Mouse (Mus musculus): ENCODE data around the gene Hoxa2. TPM values are rescaled to one million over a fixed set of nuclear protein-coding genes. Genes with fewer than 3 reads are reported as not detected.

Gene Hoxa2
- total and polyA plus RNA-seq, 3 experiments = not detected

DNA sequence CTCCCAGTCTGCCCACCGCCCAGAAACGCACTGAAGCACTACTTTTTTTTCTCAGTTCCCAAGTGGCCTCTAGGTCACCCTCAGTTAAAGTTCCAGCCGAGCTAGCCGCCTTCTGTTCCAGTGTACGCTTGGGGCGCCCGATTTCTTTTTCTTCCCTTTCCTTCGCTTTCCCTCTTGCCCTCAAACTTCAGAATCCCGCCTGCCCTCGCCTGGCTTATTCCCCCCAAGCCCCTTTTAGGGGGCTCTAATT is 38.4 kb upstream of the Hoxa2 start:
- TF ChIP-seq POLR2AphosphoS5 (IDR thresholded peaks at IDR 0.05; ENCODE audit: borderline replicate concordance, low read depth, low read length) (no peak), GATA1 (IDR thresholded peaks at IDR 0.05; ENCODE audit: low read depth, low read length) (no peak), ZNF384 (IDR thresholded peaks at IDR 0.05; ENCODE audit: low read depth, low read length) (no peak), GABPA (IDR thresholded peaks at IDR 0.05; ENCODE audit: low read depth, low read length) (no peak), MXI1 (IDR thresholded peaks at IDR 0.05; ENCODE audit: low read depth, low read length) (no peak), E2F4 (IDR thresholded peaks at IDR 0.05; ENCODE audit: borderline replicate concordance, low read depth, low read length) (no peak), CHD1 (IDR thresholded peaks at IDR 0.05; ENCODE audit: low read depth, low read length) (no peak)
- H3K4me3 ChIP-seq (ENCODE audit: control insufficient read depth in 1 of 2, insufficient read depth in 1 of 2, low read depth in 2 of 2, low read length in 2 of 2) = no peak overlapping the region
- DNase-seq (ENCODE audit: low read depth, low spot score) = no peak
- H3K9me3 ChIP-seq (replicated peaks; ENCODE audit: insufficient read depth, low read length) = no peaks in the 10 kb centered on the region
- no peaks in the 10 kb centered on the region for H3K36me3 ChIP-seq (ENCODE audit: control insufficient read depth in 1 of 2, insufficient read depth in 2 of 2, low read length in 2 of 2)
- no peaks in the 10 kb centered on the region for H3K27me3 ChIP-seq (ENCODE audit: control insufficient read depth in 1 of 2, insufficient read depth in 2 of 2, low read length in 2 of 2)
- no peaks in the 10 kb centered on the region; the same call in 1 of the 2 replicates for H3K79me2 ChIP-seq (ENCODE audit: control insufficient read depth, insufficient read depth, low read length, poor library complexity)
- no peak overlapping the region for H3K9ac ChIP-seq (ENCODE audit: control insufficient read depth, low read depth, low read length, poor library complexity, severe bottlenecking)
- no peak overlapping the region for H3K27ac ChIP-seq (ENCODE audit: control insufficient read depth, low read depth, low read length)
- H3K4me1 ChIP-seq (ENCODE audit: control insufficient read depth in 1 of 2, insufficient read depth in 2 of 2, low read length in 2 of 2) = no peaks in the 10 kb centered on the region

DNA sequence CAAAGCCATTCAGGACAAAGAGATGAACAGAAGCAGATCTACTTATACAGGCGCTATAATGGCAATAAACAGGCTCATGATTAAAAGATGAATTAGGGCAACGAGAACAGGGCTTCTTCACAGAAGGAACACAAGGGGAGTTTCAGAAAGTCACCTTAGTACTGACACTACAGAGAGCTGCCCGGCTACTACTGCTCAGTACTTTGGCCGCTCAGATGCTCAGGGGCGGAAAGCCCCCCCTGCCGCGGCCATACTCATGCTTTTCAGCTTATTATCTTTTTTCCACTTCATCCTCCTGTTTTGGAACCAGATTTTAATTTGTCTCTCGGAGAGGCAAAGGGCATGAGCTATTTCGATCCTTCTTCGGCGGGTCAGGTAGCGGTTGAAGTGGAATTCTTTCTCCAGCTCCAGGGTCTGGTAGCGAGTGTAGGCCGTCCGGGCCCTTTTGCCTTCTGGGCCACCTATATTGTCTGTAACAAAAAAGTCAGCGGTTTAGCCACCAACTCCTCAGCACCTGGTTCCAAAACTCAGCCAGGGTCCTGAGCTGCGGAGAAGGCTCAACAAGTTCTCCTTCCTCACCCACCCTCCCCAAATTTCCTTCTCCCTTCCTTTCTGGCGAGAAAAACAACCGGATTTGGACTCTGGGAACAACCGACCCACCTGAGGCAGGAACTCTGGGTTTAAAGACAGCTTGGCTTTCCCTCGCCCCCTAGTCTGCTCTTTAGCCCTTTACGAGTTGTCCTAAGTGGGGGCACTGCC is 37.9 kb upstream of the Hoxa2 start:
- no peaks in the 10 kb centered on the region for H3K36me3 ChIP-seq (ENCODE audit: control insufficient read depth in 1 of 2, insufficient read depth in 2 of 2, low read length in 2 of 2)
- no peaks in the 10 kb centered on the region for H3K9me3 ChIP-seq (replicated peaks; ENCODE audit: insufficient read depth, low read length)
- H3K9ac ChIP-seq (ENCODE audit: control insufficient read depth, low read depth, low read length, poor library complexity, severe bottlenecking) = no peak overlapping the region
- H3K79me2 ChIP-seq (ENCODE audit: control insufficient read depth, insufficient read depth, low read length, poor library complexity) = no peaks in the 10 kb centered on the region; the same call in 1 of the 2 replicates
- H3K27ac ChIP-seq (ENCODE audit: control insufficient read depth, low read depth, low read length) = no peak overlapping the region
- DNase-seq (ENCODE audit: low read depth, low spot score) = no peak
- no peak overlapping the region for H3K4me3 ChIP-seq (ENCODE audit: control insufficient read depth in 1 of 2, insufficient read depth in 1 of 2, low read depth in 2 of 2, low read length in 2 of 2)
- TF ChIP-seq TBP (IDR thresholded peaks at IDR 0.05; ENCODE audit: low read depth, low read length) = no peak
- TF ChIP-seq SMC3 (IDR thresholded peaks at IDR 0.05; ENCODE audit: low read depth, low read length) = no peak
- no peak for TF ChIP-seq MYB (IDR thresholded peaks at IDR 0.05; ENCODE audit: low read depth, low read length)
- TF ChIP-seq POLR2AphosphoS2 (IDR thresholded peaks at IDR 0.05; ENCODE audit: low read length) = no peak
- H3K4me1 ChIP-seq (ENCODE audit: control insufficient read depth in 1 of 2, insufficient read depth in 2 of 2, low read length in 2 of 2) = no peaks in the 10 kb centered on the region
- no peaks in the 10 kb centered on the region for H3K27me3 ChIP-seq (ENCODE audit: control insufficient read depth in 1 of 2, insufficient read depth in 2 of 2, low read length in 2 of 2)

DNA sequence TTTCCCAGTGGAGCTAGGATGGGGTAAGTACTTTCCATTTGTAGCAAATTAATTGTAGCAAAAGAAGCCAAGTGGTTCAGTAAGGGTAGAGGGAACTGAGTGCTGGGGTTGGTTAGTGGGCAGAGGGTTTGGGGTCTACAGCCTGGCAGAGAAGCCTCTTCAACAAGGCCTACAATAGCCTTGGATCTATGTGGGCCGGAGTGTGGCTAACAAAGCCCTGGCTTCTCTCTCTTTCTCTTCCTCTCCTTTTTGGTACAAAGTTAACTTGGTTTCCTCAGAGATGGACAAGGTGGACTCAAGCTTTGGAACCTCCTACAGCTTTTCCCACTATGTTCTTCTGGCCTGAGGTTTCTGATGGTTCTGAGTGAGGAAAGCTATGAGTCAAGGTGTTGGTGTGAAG is 36.6 kb upstream of the Hoxa2 start:
- H3K27me3 ChIP-seq (ENCODE audit: control insufficient read depth in 1 of 2, insufficient read depth in 2 of 2, low read length in 2 of 2) = no peaks in the 10 kb centered on the region
- TF ChIP-seq MEF2A (IDR thresholded peaks at IDR 0.05; ENCODE audit: extremely low read depth, insufficient replicate concordance, low read depth, low read length, poor library complexity, severe bottlenecking) = no peak
- TF ChIP-seq USF2 (IDR thresholded peaks at IDR 0.05; ENCODE audit: borderline replicate concordance in 1 of 2, insufficient read depth in 1 of 2, low read depth in 1 of 2, low read length in 2 of 2) = no peak

More for the DNA sequence above, 36.6 kb upstream of the Hoxa2 start:
- Histone ChIP-seq H3K27ac (ENCODE audit: control insufficient read depth, low read depth, low read length) (no peak overlapping the region), H3K4me3 (ENCODE audit: control insufficient read depth in 1 of 2, insufficient read depth in 1 of 2, low read depth in 2 of 2, low read length in 2 of 2) (no peak overlapping the region), H3K36me3 (ENCODE audit: control insufficient read depth in 1 of 2, insufficient read depth in 2 of 2, low read length in 2 of 2) (no peaks in the 10 kb centered on the region), H3K9ac (ENCODE audit: control insufficient read depth, low read depth, low read length, poor library complexity, severe bottlenecking) (no peak overlapping the region), H3K4me1 (ENCODE audit: control insufficient read depth in 1 of 2, insufficient read depth in 2 of 2, low read length in 2 of 2) (no peaks in the 10 kb centered on the region), H3K9me3 (replicated peaks; ENCODE audit: insufficient read depth, low read length) (no peaks in the 10 kb centered on the region), H3K79me2 (ENCODE audit: control insufficient read depth, insufficient read depth, low read length, poor library complexity) (no peaks in the 10 kb centered on the region; the same call in 1 of the 2 replicates)
- DNase-seq (ENCODE audit: low read depth, low spot score) = no peak

Measured in MEL (cell line).